Mouse (Mus musculus): ENCODE measurements around the gene Bahcc1.

Bahcc1 gene

DNA sequence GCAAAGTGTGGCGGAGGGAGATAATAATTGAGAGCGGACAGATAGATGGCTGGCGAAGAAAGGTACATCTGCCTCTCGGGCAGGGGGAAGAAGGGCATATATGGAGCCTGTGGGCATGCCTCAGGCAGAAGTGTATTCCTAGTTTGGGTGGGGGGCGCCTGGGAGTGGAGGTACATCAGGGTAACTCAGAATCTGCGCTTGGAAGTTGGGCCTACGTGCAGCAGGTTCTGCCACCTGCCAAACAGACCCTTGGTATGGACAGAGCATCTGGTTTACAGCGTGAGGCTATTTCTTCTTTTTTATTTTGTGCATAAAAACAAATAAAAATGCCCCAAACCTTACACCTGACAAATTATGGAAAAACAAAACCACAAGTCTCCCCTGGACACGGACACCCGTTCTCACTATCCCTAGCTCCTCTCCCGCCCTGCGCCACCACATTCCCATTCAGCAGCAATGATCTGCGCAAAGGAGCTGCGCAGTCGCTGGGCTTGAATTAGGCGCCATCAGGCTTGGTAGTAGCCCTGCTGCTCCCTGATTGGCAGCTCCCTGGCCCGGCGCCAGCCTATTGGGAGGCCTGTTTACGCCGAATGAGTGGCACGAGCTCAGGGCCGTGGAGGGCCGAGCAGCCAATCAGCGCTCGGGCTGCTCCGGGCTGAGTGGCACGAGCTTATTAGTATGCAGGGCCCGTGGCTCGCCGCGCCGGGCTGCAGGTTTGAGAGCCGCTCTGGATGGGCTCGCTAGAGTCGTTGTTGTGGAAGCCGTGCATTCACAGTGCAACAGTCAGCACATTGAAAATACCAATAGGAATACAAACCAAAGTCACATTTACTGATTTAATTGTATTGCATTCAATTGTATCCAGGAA, at the start of gene Bahcc1:
Gene Bahcc1 (plus strand): TSS at position 718 of the 868 bp plus-strand sequence.
- peak; percentile 95 for DNase-seq

DNA sequence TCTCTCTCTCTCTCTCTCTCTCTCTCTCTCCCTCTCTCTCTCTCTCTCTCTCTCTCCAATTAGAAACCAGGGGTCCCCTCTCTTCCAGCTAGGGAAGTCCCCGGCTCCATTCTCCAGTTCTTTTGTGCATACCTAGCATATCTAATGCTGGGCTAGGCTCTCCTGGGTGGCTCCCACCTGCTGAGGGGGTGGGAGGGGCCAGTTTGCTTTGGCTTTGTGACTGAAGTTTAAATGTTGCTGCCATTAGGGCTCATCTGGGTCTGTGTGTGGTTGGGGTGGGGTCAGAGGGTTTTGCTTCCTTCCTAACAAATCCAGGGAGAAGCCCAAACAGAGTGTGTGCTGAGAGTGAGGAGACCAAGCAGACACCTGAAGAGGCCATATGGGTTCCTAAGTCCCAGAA, 49.6 kb upstream of the Bahcc1 start:
- DNase-seq = no peak

- no peak for DNase-seq
Observed at GRCm38 (mm10) chr11:120183708-120184107, 49.0 kb upstream of the Bahcc1 start.

GRCm38 (mm10) chr11:120184371-120185315, 48.1 kb upstream of the Bahcc1 start:
- no peak for DNase-seq

DNA sequence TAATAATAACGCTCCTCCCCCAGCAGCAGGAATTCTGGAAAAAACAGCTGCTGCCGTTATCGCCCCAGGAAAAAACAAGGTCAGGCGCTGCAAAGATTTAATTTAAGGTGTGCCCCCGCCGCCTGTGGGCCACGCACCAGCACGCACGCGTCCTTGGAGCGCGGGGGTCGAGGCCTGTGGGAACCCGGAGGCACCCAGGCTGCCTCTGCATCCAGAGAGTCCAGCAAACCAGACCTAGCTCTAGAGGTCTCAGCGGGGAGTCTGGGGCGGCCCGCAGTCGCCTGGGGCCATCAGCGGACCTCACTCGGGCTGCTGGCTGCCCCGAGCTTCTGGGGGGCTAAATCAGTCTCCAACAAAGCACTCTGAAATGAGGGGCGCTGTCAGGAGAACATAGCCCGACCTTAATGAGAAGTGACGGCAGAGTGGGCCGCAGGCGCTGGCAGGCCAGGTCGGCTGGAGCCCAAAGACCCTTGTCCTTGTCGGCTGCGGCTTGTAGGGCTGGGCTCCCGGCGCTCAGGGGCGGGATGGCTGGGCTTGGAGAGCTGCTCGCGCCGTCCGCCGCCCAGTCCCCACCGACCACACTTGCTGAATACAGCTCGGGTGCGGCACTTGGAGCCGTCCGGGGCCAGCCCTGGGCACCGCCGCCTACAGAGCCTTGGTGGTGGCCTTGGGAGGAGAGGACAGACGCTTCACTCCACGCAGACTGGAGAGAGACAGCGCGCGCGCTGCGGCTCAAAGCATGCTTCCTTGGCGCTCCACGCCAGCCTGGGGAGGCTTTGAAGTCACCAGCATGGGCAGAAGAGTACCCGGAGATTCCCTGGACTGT, 47.2 kb upstream of the Bahcc1 start:
- no peak for DNase-seq

GRCm38 (mm10) chr11:120186145-120186740, 46.5 kb upstream of the Bahcc1 start:
- no peak for DNase-seq

DNA sequence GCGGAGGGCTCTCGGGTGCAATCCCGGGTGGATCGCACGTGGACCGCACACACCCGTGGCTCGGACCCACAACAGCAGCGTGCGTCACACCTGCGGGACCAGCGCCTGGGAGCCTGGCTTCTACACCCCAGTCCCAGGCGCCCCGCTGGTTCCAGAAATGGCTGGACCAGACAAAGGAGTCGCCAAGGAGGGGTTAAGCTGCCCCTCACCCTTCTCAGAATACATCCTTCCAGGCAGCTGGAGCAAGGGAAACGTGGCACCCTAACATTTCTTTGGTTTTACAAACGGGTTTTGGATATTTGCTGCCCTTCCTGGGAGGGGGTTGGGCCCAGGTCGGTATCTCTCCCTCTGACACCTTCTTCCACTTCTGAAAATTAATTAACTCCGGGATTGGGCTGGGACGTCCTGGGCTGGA, 45.9 kb upstream of the Bahcc1 start:
- DNase-seq = no peak

GRCm38 (mm10) chr11:120187236-120188101, 45.3 kb upstream of the Bahcc1 start:
- no peak for DNase-seq

- peak; percentile 21 for DNase-seq
Observed at GRCm38 (mm10) chr11:120188102-120188480, 44.7 kb upstream of the Bahcc1 start.

DNA sequence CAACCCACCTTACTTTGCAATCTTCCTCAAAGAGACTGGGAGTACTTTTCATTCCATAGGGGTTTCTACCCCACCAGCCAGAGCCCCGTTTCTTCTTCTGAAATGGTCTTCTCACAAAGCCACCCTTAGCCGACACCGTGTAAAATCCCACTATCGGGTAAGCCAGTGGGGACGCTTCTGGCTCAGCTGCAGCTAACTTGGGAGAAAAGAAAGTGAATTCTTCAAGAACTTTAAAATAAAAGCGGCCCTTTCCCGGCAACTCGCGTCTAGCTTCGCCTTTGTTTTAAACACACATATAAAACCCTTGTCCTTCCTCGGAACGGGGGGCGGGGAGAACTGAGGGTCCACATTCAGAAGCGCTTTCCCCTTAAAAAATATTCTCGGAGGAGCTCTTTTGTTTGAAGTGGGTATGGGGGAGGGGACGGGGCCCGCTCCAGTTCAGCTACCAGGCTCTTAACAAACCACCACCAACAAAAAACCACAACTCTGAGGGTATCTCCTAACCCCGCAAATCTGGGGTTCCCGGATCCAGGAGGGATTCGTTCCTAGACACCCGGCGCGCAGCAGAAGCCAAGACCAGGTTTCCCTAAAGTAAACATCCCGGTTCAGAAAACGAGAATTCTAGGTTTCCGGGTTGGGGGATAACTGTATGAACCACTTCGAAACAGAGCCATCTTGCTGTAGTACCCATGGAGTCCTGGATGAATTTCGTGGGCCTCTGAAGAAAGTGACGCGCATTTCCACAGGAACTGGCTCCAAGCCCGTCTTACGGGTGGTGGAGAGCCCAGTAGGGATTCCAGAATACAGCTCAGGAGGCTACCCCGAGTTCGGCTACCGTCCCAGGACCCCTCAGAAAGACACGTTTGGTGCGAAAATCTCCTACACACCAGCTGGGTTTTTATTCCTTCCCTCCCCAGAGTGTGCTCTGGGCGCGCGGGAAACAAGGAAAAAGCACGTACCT, 44.0 kb upstream of the Bahcc1 start:
- DNase-seq = peak; percentile 60

DNA sequence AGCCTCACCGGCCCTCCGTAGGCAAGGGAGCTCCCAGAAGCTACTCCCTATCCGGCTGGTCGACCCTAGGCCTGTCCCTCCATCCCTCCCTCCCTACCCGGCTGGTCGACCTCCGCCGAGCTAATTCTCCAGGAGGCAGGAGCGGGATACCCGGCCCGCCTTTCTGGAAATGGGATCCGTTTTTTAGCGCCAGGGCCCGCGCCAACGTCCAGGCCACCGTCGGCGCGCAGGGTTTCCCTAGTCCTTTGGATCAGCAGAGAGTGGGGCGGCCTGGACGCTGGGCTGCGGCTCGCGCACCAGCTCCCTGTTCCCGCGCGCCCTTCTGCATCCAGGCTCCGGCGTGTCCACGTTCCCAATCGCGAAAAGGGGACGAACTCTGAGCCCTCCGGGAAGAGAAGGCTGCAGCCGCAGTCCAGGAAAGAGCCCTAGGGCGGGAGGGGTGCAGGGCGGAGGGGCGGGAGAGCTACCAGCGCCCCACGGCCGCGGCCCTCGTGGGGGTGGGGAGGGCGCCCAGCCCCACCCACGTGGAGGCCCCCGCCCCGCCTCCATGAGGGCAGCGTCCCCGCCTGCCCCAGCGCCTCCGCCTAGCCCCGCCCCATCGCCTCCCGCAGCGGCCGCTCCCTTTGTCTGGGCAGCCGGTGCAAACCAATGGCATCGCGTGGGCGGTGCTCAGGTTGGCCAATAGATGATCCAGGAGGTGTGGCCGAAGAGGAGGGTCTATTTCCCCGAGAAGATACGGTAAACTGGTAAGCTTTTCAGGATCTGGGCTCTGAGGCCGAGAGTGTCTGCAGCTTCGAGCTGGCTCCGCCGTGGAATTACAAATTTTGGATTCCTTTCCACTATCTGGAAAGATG, 43.1 kb upstream of the Bahcc1 start:
- DNase-seq = peak; percentile 98

DNA sequence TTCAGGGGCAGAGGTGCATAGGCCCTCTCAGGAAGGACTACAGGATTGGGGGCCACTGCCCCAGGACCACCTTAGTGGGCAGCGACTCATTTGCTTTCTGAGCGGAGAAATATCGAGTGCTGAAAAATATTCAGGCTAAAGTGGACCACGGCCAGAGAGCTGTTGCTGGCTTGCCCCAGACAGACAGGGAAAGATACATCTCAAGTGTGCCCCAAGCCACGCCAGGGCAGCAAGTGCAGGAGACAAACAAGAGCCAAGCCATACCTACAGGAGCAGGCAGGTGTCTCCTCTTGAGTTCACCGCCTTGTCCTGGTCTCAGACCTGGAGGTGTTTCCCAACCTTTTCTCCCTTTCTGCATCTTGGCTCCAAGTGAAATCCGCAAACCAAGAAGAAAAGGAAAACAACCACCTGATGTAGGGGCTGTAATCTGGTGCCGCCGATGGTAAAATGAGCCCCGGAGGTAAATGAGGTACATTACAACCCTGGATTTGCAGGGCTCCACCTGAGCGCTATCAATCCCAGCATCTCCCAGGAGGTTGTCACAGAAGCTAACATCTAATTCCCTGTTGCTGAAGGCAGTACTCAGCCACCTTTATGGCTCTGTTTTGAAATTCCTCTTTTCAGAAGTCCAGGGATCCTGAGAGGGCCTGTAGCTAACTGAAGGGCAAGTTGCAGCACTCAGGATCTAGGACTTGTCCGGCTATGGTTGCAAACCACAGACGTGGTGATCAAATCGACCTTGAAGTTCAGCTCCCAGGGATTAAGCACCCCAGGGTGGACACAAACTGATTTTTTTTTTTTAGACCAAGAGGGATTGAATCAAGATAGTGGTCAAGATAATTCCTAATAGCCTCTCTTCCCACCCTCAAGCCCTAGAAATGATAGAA, 42.0 kb upstream of the Bahcc1 start:
- no peak for DNase-seq

DNA sequence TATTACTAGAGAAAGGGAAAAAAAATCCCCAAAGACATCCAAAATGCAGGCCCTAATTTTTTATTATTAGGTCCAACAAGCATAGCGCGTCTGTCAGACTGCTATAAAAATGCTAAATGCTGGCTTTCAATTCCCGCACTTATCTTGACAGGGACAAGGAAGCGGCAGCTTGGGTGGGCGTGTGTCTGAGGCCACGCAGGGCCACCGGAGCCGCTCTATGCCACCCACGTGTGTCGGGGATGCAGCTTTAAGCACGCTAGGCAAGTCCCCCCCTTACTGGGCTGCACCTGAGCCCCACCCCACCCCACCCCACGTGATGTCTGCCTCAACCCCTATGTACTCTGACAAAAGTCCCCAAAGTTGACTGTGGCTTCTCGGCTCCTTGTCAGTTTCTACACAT, 33.9 kb upstream of the Bahcc1 start:
- no peak for DNase-seq

DNA sequence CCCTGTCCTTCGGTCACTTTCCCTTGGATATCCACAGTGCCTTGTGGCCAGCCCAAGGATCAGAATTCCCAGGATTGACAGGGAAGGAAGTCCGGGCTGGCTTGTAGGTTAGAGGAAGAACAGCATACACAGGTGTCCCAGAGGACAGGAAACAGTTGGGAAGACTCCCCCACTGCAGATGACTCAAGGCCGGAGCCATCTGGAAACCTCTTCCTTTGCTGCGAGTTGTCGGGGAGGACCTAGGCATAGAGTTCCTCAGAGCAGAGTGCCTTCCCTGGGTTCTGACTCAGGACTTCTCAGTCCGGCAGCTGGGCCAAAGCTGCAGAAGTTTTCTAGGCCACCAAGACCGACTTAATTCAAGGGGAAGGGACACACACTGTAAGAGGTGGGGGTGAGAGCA, 33.0 kb upstream of the Bahcc1 start:
- DNase-seq = no peak

- DNase-seq = no peak
Observed at GRCm38 (mm10) chr11:120200621-120201020, 32.1 kb upstream of the Bahcc1 start.

DNA sequence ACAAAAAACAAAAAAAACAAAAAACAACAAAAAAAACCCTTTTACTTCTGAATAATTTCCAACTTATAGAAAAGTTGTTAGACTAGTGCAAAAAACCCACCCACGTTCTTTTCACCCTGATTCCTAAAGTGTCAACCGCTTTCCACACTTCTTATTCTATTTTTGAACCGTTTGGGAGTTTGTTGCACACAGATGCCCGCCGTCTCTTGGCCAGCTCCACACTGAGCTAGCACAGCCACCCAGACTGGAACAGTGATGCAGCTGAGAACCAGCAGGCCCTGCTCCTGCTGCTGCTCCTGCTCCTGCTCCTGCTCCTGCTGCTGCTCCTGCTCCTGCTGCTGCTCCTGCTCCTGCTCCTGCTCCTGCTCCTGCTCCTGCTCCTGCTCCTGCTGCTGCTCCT, 28.5 kb upstream of the Bahcc1 start:
- no peak for DNase-seq

GRCm38 (mm10) chr11:120206069-120206668, 26.6 kb upstream of the Bahcc1 start:
- no peak for DNase-seq

GRCm38 (mm10) chr11:120206669-120207090, 26.1 kb upstream of the Bahcc1 start:
- no peak for DNase-seq
